Mouse (Mus musculus) embryonic fibroblast, embryonic 13.5 days (primary cell): ENCODE measurements at regions not wholly inside any gene's neighbourhood (a gene's known extent, or its start where the extent isn't known, plus 50 kb on each side); places are given as distances from the start of the nearest gene placed in this dataset.

Experiments used
- H3K27ac ChIP-seq: 2 replicates; pipeline ENCODE4 v1.5.1; 2012; ENCODE audit warnings: low read length, control low read depth, inconsistent platforms; ENCODE audit not compliant: insufficient read depth
- H3K4me1 ChIP-seq: 2 replicates; pipeline ENCODE4 v1.6.1; 2011; ENCODE audit warnings: low read length; ENCODE audit not compliant: control insufficient read depth, insufficient read depth
- H3K4me3 ChIP-seq: 2 replicates; pipeline ENCODE4 v1.5.1; 2011; ENCODE audit warnings: mild to moderate bottlenecking, control low read depth, low read length; ENCODE audit not compliant: insufficient read depth
- CTCF ChIP-seq: IDR thresholded peaks from 2 replicates; pipeline ENCODE4 v1.5.1; 2011; ENCODE audit warnings: mild to moderate bottlenecking, control low read depth, low read length, moderate library complexity, borderline replicate concordance; ENCODE audit not compliant: insufficient read depth
- POLR2A ChIP-seq: IDR thresholded peaks from 2 replicates; pipeline ENCODE4 v1.6.1; 2011; ENCODE audit warnings: low read depth, mild to moderate bottlenecking, control low read depth, low read length, moderate library complexity

GRCm38 (mm10) chr6:117625716-117626115 lies 215.3 kb upstream of the Zfp637 start:
- no peak overlapping the region for H3K27ac ChIP-seq
- H3K4me3 ChIP-seq: no peak overlapping the region
- TF ChIP-seq CTCF (no peak), POLR2A (no peak)
- H3K4me1 ChIP-seq: no peaks in the 10 kb centered on the region

GRCm38 (mm10) chr6:117627461-117627860 lies 213.5 kb upstream of the Zfp637 start:
- H3K4me3 ChIP-seq: no peak overlapping the region
- no peaks in the 10 kb centered on the region for H3K4me1 ChIP-seq
- no peak overlapping the region for H3K27ac ChIP-seq
- TF ChIP-seq POLR2A (no peak), CTCF (no peak)

GRCm38 (mm10) chr6:117646628-117647027 lies 194.4 kb upstream of the Zfp637 start:
- Histone ChIP-seq H3K27ac (no peak overlapping the region), H3K4me3 (no peak overlapping the region), H3K4me1 (no peaks in the 10 kb centered on the region)
- no peak for TF ChIP-seq CTCF
- no peak for TF ChIP-seq POLR2A

- TF ChIP-seq CTCF: no peak
- no peak for TF ChIP-seq POLR2A
- Histone ChIP-seq H3K4me1 (no peaks in the 10 kb centered on the region), H3K27ac (no peak overlapping the region), H3K4me3 (no peak overlapping the region)
These were observed 190.4 kb upstream of the Zfp637 start for GRCm38 (mm10) chr6:117650541-117650940.

GRCm38 (mm10) chr6:117651551-117651950 lies 189.4 kb upstream of the Zfp637 start:
- Histone ChIP-seq H3K4me3 (no peak overlapping the region), H3K27ac (no peak overlapping the region), H3K4me1 (no peaks in the 10 kb centered on the region)
- TF ChIP-seq POLR2A (no peak), CTCF (no peak)

- no peaks in the 10 kb centered on the region for H3K4me1 ChIP-seq
- no peak overlapping the region for H3K4me3 ChIP-seq
- TF ChIP-seq POLR2A (no peak), CTCF (no peak)
- H3K27ac ChIP-seq: no peak overlapping the region
These were observed 189.0 kb upstream of the Zfp637 start for GRCm38 (mm10) chr6:117652012-117652411.

- Histone ChIP-seq H3K4me1 (no peaks in the 10 kb centered on the region), H3K27ac (peak overlapping the region; percentile 37; the same call in 1 of the 2 replicates), H3K4me3 (no peak overlapping the region)
- TF ChIP-seq CTCF (no peak), POLR2A (no peak)
These were observed 188.1 kb upstream of the Zfp637 start for GRCm38 (mm10) chr6:117652917-117653316.

- no peak overlapping the region for H3K4me3 ChIP-seq
These were observed 187.0 kb upstream of the Zfp637 start for GRCm38 (mm10) chr6:117653886-117654425.

GRCm38 (mm10) chr6:117655986-117656385 lies 185.0 kb upstream of the Zfp637 start:
- no peaks in the 10 kb centered on the region for H3K4me1 ChIP-seq
- no peak overlapping the region for H3K4me3 ChIP-seq
- no peak overlapping the region for H3K27ac ChIP-seq
- TF ChIP-seq CTCF (no peak), POLR2A (no peak)

More at GRCm38 (mm10) chr6:117653886-117654425, 187.0 kb upstream of the Zfp637 start:
- no peaks in the 10 kb centered on the region for H3K4me1 ChIP-seq
- no peak overlapping the region for H3K27ac ChIP-seq
- TF ChIP-seq POLR2A (no peak), CTCF (no peak)

- TF ChIP-seq POLR2A (no peak), CTCF (no peak)
- no peak overlapping the region for H3K27ac ChIP-seq
- no peak overlapping the region for H3K4me3 ChIP-seq
- H3K4me1 ChIP-seq: no peaks in the 10 kb centered on the region
These were observed 180.4 kb upstream of the Zfp637 start for GRCm38 (mm10) chr6:117660576-117660975.
